Mouse (Mus musculus) embryonic fibroblast, embryonic 13.5 days (primary cell): Measurements from ENCODE around the gene 5830473C10Rik.

Experiments used
- CTCF ChIP-seq: IDR thresholded peaks from 2 replicates; pipeline ENCODE4 v1.5.1; 2011; ENCODE audit warnings: mild to moderate bottlenecking, control low read depth, low read length, moderate library complexity, borderline replicate concordance; ENCODE audit not compliant: insufficient read depth
- POLR2A ChIP-seq: IDR thresholded peaks from 2 replicates; pipeline ENCODE4 v1.6.1; 2011; ENCODE audit warnings: low read depth, mild to moderate bottlenecking, control low read depth, low read length, moderate library complexity

GRCm38 (mm10) chr5:90645579-90645978 lies 84.7 kb downstream of the 5830473C10Rik start:
- TF ChIP-seq POLR2A (no peak), CTCF (no peak)
